Mouse (Mus musculus): Measurements from ENCODE around the gene Traf5. TPM values are rescaled to one million over a fixed set of nuclear protein-coding genes. Genes with fewer than 3 reads are reported as not detected.

Gene Traf5
- total RNA-seq, 1 experiment: 2.1 TPM

GRCm38 (mm10) chr1:192070618-192071051 lies 21.7 kb downstream of the Traf5 start:
- Histone ChIP-seq H3K4me3 (ENCODE audit: insufficient read depth in 1 of 2, low read depth in 1 of 2, low read length in 2 of 2, poor library complexity in 1 of 2, severe bottlenecking in 1 of 2) (no peak overlapping the region), H3K9me3 (ENCODE audit: control insufficient read depth, insufficient read depth, low read depth, low read length) (no peaks in the 10 kb centered on the region), H3K4me1 (ENCODE audit: control insufficient read depth in 2 of 2, insufficient read depth in 2 of 2, low read length in 2 of 2, poor library complexity in 1 of 2) (no peaks in the 10 kb centered on the region), H3K9ac (ENCODE audit: insufficient read depth, low read depth, low read length, poor library complexity, severe bottlenecking) (no peak overlapping the region), H3K27ac (ENCODE audit: insufficient read depth, low read depth, low read length, poor library complexity, severe bottlenecking) (no peak overlapping the region), H3K36me3 (ENCODE audit: control insufficient read depth, insufficient read depth, low read length, poor library complexity, severe bottlenecking) (no peaks in the 10 kb centered on the region)
- no peak for TF ChIP-seq MAFK (IDR thresholded peaks at IDR 0.05; ENCODE audit: insufficient read depth, low read depth, low read length)
- TF ChIP-seq CHD2 (IDR thresholded peaks at IDR 0.05; ENCODE audit: low read depth, low read length): no peak
- no peak for TF ChIP-seq ZC3H11A (IDR thresholded peaks at IDR 0.05; ENCODE audit: borderline replicate concordance, low read depth, low read length)
- no peak for TF ChIP-seq HCFC1 (IDR thresholded peaks at IDR 0.05; ENCODE audit: borderline replicate concordance, insufficient read depth, low read length)
- no peak for TF ChIP-seq ZNF384 (IDR thresholded peaks at IDR 0.05; ENCODE audit: low read depth, low read length)
- DNase-seq (ENCODE audit: low read depth, low spot score): no peak
- in situ Hi-C loops (cut with MboI; ENCODE audit: low sequenced_read_pairs in 2 of 2, unreplicated experiment in 2 of 2): no loop called here

GRCm38 (mm10) chr1:192069971-192070591 lies 22.3 kb downstream of the Traf5 start:
- TF ChIP-seq HCFC1 (IDR thresholded peaks at IDR 0.05; ENCODE audit: borderline replicate concordance, insufficient read depth, low read length) (no peak), CHD2 (IDR thresholded peaks at IDR 0.05; ENCODE audit: low read depth, low read length) (no peak), ZC3H11A (IDR thresholded peaks at IDR 0.05; ENCODE audit: borderline replicate concordance, low read depth, low read length) (no peak), MAFK (IDR thresholded peaks at IDR 0.05; ENCODE audit: insufficient read depth, low read depth, low read length) (no peak), ZNF384 (IDR thresholded peaks at IDR 0.05; ENCODE audit: low read depth, low read length) (no peak)
- Histone ChIP-seq H3K36me3 (ENCODE audit: control insufficient read depth, insufficient read depth, low read length, poor library complexity, severe bottlenecking) (no peaks in the 10 kb centered on the region), H3K9ac (ENCODE audit: insufficient read depth, low read depth, low read length, poor library complexity, severe bottlenecking) (no peak overlapping the region), H3K9me3 (ENCODE audit: control insufficient read depth, insufficient read depth, low read depth, low read length) (no peaks in the 10 kb centered on the region), H3K4me1 (ENCODE audit: control insufficient read depth in 2 of 2, insufficient read depth in 2 of 2, low read length in 2 of 2, poor library complexity in 1 of 2) (no peaks in the 10 kb centered on the region), H3K4me3 (ENCODE audit: insufficient read depth in 1 of 2, low read depth in 1 of 2, low read length in 2 of 2, poor library complexity in 1 of 2, severe bottlenecking in 1 of 2) (no peak overlapping the region), H3K27ac (ENCODE audit: insufficient read depth, low read depth, low read length, poor library complexity, severe bottlenecking) (no peak overlapping the region)
- in situ Hi-C loops (cut with MboI; ENCODE audit: low sequenced_read_pairs in 2 of 2, unreplicated experiment in 2 of 2): no loop called here
- no peak for DNase-seq (ENCODE audit: low read depth, low spot score)

GRCm38 (mm10) chr1:192068188-192068587 lies 24.2 kb downstream of the Traf5 start:
- no peaks in the 10 kb centered on the region for H3K36me3 ChIP-seq (ENCODE audit: control insufficient read depth, insufficient read depth, low read length, poor library complexity, severe bottlenecking)
- TF ChIP-seq MAFK (IDR thresholded peaks at IDR 0.05; ENCODE audit: insufficient read depth, low read depth, low read length): no peak
- TF ChIP-seq ZC3H11A (IDR thresholded peaks at IDR 0.05; ENCODE audit: borderline replicate concordance, low read depth, low read length): no peak
- TF ChIP-seq ZNF384 (IDR thresholded peaks at IDR 0.05; ENCODE audit: low read depth, low read length): no peak
- no peak for TF ChIP-seq HCFC1 (IDR thresholded peaks at IDR 0.05; ENCODE audit: borderline replicate concordance, insufficient read depth, low read length)
- TF ChIP-seq CHD2 (IDR thresholded peaks at IDR 0.05; ENCODE audit: low read depth, low read length): no peak
- DNase-seq (ENCODE audit: low read depth, low spot score): no peak
- no peaks in the 10 kb centered on the region for H3K9me3 ChIP-seq (ENCODE audit: control insufficient read depth, insufficient read depth, low read depth, low read length)
- H3K9ac ChIP-seq (ENCODE audit: insufficient read depth, low read depth, low read length, poor library complexity, severe bottlenecking): no peak overlapping the region
- H3K4me1 ChIP-seq (ENCODE audit: control insufficient read depth in 2 of 2, insufficient read depth in 2 of 2, low read length in 2 of 2, poor library complexity in 1 of 2): no peaks in the 10 kb centered on the region
- in situ Hi-C loops (cut with MboI; ENCODE audit: low sequenced_read_pairs in 2 of 2, unreplicated experiment in 2 of 2): no loop called here
- H3K4me3 ChIP-seq (ENCODE audit: insufficient read depth in 1 of 2, low read depth in 1 of 2, low read length in 2 of 2, poor library complexity in 1 of 2, severe bottlenecking in 1 of 2): no peak overlapping the region
- no peak overlapping the region for H3K27ac ChIP-seq (ENCODE audit: insufficient read depth, low read depth, low read length, poor library complexity, severe bottlenecking)

GRCm38 (mm10) chr1:192066956-192067355 lies 25.4 kb downstream of the Traf5 start:
- Histone ChIP-seq H3K27ac (ENCODE audit: insufficient read depth, low read depth, low read length, poor library complexity, severe bottlenecking) (no peak overlapping the region), H3K9me3 (ENCODE audit: control insufficient read depth, insufficient read depth, low read depth, low read length) (no peaks in the 10 kb centered on the region), H3K9ac (ENCODE audit: insufficient read depth, low read depth, low read length, poor library complexity, severe bottlenecking) (no peak overlapping the region), H3K4me1 (ENCODE audit: control insufficient read depth in 2 of 2, insufficient read depth in 2 of 2, low read length in 2 of 2, poor library complexity in 1 of 2) (no peaks in the 10 kb centered on the region), H3K4me3 (ENCODE audit: insufficient read depth in 1 of 2, low read depth in 1 of 2, low read length in 2 of 2, poor library complexity in 1 of 2, severe bottlenecking in 1 of 2) (no peak overlapping the region), H3K36me3 (ENCODE audit: control insufficient read depth, insufficient read depth, low read length, poor library complexity, severe bottlenecking) (no peaks in the 10 kb centered on the region)
- no peak for DNase-seq (ENCODE audit: low read depth, low spot score)
- TF ChIP-seq HCFC1 (IDR thresholded peaks at IDR 0.05; ENCODE audit: borderline replicate concordance, insufficient read depth, low read length): no peak
- TF ChIP-seq ZC3H11A (IDR thresholded peaks at IDR 0.05; ENCODE audit: borderline replicate concordance, low read depth, low read length): no peak
- no peak for TF ChIP-seq CHD2 (IDR thresholded peaks at IDR 0.05; ENCODE audit: low read depth, low read length)
- no peak for TF ChIP-seq ZNF384 (IDR thresholded peaks at IDR 0.05; ENCODE audit: low read depth, low read length)
- no peak for TF ChIP-seq MAFK (IDR thresholded peaks at IDR 0.05; ENCODE audit: insufficient read depth, low read depth, low read length)
- in situ Hi-C loops (cut with MboI; ENCODE audit: low sequenced_read_pairs in 2 of 2, unreplicated experiment in 2 of 2): no loop called here
